Mouse (Mus musculus): Measurements from ENCODE around the gene Sdhaf2.

DNA sequence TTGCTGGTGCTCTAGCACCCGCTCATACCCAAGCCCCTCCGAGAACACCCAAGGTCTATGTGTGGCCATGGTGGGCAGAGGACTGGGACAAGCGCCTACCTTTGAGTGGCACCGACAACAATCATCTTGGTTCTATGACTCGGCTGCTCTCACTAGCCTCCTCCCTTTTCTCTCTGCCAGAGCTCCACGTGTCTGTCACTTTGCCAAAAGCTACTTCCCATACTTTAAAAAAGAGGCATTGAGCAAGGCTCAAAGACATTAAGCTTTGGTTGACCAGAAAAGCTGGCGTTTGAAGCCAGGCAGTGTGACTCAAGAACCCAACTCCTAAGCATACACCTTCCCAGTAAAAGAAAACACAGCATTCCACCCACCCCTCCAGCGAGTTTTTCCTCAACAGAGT is 67.8 kb downstream of the Sdhaf2 start:
- TF ChIP-seq POLR2A (IDR thresholded peaks at IDR 0.05; ENCODE audit: low read depth, low read length) (no peak), CTCF (IDR thresholded peaks at IDR 0.05; ENCODE audit: borderline replicate concordance, insufficient read depth, low read length) (no peak)

All from embryonic fibroblast, embryonic 13.5 days (primary cell).